Mouse (Mus musculus) midbrain, postnatal 0 days (tissue): Measurements from ENCODE around the gene Fasl. TPM values are rescaled to one million over a fixed set of nuclear protein-coding genes. Genes with fewer than 3 reads are reported as not detected.

Experiments used
- ATAC-seq: fragments of 200-750 bp; cut with Nextera tagmentation; 2 replicates; pipeline ENCODE4 v1.8.0; 2017; ENCODE audit warnings: moderate number of reproducible peaks, mild to moderate bottlenecking, moderate TSS enrichment, moderate library complexity; ENCODE audit not compliant: low FRiP score
- DNase-seq: peaks from one replicate; pipeline ENCODE4 v3.0.0-alpha.2; 2015; ENCODE audit warnings: low spot score
- H3K27ac ChIP-seq: fragments of 300-500 bp; sonication (generic); 2 replicates; pipeline ENCODE4 v1.5.1; 2014; ENCODE audit warnings: low read depth, mild to moderate bottlenecking, low read length, mixed read lengths
- H3K27me3 ChIP-seq: fragments of 300-500 bp; sonication (generic); 2 replicates; pipeline ENCODE4 v1.6.1; 2014; ENCODE audit warnings: low read length, control low read depth, mixed read lengths; ENCODE audit not compliant: insufficient read depth
- H3K36me3 ChIP-seq: fragments of 300-500 bp; sonication (generic); 2 replicates; pipeline ENCODE4 v1.6.1; 2014; ENCODE audit warnings: low read length, control low read depth, mixed read lengths; ENCODE audit not compliant: insufficient read depth
- H3K4me1 ChIP-seq: fragments of 300-500 bp; sonication (generic); 2 replicates; pipeline ENCODE4 v1.6.1; 2014; ENCODE audit warnings: mild to moderate bottlenecking, control low read depth, antibody characterized with exemption, low read length, mixed read lengths; ENCODE audit not compliant: insufficient read depth
- H3K4me2 ChIP-seq: fragments of 300-500 bp; sonication (generic); 2 replicates; pipeline ENCODE4 v1.6.1; 2014; ENCODE audit warnings: low read depth, mild to moderate bottlenecking, low read length, mixed read lengths; ENCODE audit not compliant: poor library complexity, severe bottlenecking
- H3K4me3 ChIP-seq: fragments of 300-500 bp; sonication (generic); 2 replicates; pipeline ENCODE4 v1.5.1; 2014; ENCODE audit warnings: low read depth, mild to moderate bottlenecking, low read length, moderate library complexity
- H3K9ac ChIP-seq: fragments of 300-500 bp; sonication (generic); replicated peaks from 2 replicates; pipeline ENCODE4 v1.6.1; 2014; ENCODE audit warnings: mild to moderate bottlenecking, low read length, moderate library complexity, mixed read lengths; ENCODE audit not compliant: poor library complexity, severe bottlenecking
- H3K9me3 ChIP-seq: fragments of 300-500 bp; sonication (generic); 2 replicates; pipeline ENCODE4 v1.6.1; 2016; ENCODE audit warnings: low read length, control low read depth
- CTCF ChIP-seq: IDR thresholded peaks from 2 replicates; pipeline ENCODE4 v1.5.1; 2016; ENCODE audit warnings: antibody characterized with exemption, mild to moderate bottlenecking
- WGBS: fragments of 180-500 bp; shearing (Covaris S2); extraction: QIAGEN DNeasy Blood & Tissue Kit; methylation state at CpG from one replicate; pipeline ENCODE4 v1.1.7; 2014; 5-methylcytosine and 5-hydroxymethylcytosine counted together
- polyA plus RNA-seq: library from polyadenylated mRNA; unstranded; fragments of >200 nt; fragmentation: Nextera tagmentation; extraction: Ambion mirVana; gene quantifications from 2 replicates; pipeline ENCODE4 v1.2.1, GENCODE M21; 2015
- total RNA-seq: library from RNA; depleted of rRNA; stranded (reverse); fragments of >200 nt; gene quantifications from 2 replicates; pipeline ENCODE4 v1.2.3, GENCODE M21; 2014

Gene Fasl
- total and polyA plus RNA-seq, 2 experiments from 2014 or later = 0.05 to 0.46 TPM

DNA sequence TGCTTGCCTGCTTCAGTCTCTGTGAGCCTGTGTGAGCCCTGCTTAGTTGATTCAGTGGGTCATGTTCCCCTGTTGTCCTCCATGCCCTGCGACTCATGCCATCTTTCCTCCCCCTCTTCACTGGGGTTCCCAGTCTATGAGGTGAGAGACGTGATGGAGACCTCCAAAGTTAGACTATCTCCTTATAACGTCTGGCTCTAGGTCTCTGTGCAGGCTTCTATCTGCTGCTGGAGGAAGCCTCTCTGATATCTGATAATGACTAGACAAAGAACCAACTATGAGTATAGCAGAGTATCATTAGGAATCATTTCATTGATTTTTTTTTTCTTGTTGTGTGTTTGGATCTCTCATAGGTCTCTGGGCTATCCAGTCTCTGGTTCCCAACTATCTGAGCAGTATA is 31.7 kb downstream of the Fasl start:
- no peak overlapping the region for H3K4me3 ChIP-seq
- WGBS = 86% methylated on average over 3 of the region's 3 CpGs
- no peaks in the 10 kb centered on the region for H3K27me3 ChIP-seq
- no peaks in the 10 kb centered on the region for H3K36me3 ChIP-seq
- no peak overlapping the region for H3K4me2 ChIP-seq
- no peaks in the 10 kb centered on the region for H3K4me1 ChIP-seq
- H3K27ac ChIP-seq = no peak overlapping the region
- no peak for DNase-seq
- no peak overlapping the region for H3K9ac ChIP-seq
- no peaks in the 10 kb centered on the region for H3K9me3 ChIP-seq
- no peak for TF ChIP-seq CTCF
- no peak for ATAC-seq

DNA sequence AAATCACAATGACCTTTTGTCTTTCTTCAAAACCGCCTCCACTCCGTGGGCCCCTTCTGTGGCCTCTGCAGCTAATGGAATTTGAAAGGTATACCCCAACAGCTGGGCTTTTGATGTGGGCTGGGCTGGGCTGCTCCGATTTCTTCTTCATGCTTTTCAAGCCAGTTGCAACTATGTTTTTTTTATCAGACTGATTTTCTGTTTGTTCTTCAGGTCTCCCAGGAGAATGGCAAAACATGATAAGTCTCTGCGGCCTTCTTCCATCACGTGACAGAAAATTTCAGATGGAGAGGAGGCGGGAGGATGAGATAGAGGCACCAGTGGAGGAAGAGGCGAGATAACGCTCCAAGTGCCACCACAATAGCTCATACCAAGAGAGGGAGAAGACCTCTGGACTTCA is 37.0 kb downstream of the Fasl start:
- no peak overlapping the region for H3K27ac ChIP-seq
- H3K4me3 ChIP-seq = no peak overlapping the region
- H3K27me3 ChIP-seq = no peaks in the 10 kb centered on the region
- no peak overlapping the region for H3K4me2 ChIP-seq
- WGBS = 62% methylated on average over 8 of the region's 8 CpGs
- no peak for TF ChIP-seq CTCF
- ATAC-seq = no peak
- DNase-seq = no peak
- H3K36me3 ChIP-seq = no peaks in the 10 kb centered on the region
- H3K9me3 ChIP-seq = no peaks in the 10 kb centered on the region
- H3K9ac ChIP-seq = no peak overlapping the region
- no peaks in the 10 kb centered on the region for H3K4me1 ChIP-seq

DNA sequence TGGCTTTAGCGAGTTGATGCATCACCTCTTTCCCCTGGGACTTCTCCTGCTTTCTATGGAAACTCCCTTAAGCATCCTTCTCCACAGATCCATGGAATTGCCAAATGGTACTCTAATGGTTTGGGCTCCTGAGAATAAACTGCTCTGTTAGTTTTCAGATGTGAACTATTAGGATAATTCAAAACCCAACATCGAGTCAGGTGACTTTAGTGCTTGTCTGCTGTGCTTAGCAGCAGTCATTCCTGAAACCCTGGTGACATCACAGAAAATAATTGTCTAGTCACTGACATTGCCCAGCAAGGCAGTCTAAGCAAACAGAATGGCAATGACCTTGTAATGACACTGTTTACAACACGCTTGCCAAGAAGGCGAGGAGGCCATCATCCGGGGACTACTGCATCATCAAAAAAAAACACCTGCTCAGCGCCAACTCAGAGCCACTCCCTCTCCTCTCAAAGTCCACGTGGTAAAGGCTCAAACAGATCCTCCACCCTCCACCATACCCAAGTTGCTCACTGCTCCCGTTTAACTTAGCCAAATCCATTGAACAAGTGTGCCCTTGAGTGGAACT is 37.7 kb downstream of the Fasl start:
- Histone ChIP-seq H3K4me3 (no peak overlapping the region), H3K9me3 (no peaks in the 10 kb centered on the region), H3K4me2 (no peak overlapping the region), H3K4me1 (no peaks in the 10 kb centered on the region), H3K36me3 (no peaks in the 10 kb centered on the region), H3K9ac (no peak overlapping the region), H3K27ac (no peak overlapping the region), H3K27me3 (no peaks in the 10 kb centered on the region)
- TF ChIP-seq CTCF = no peak
- ATAC-seq (no peak), DNase-seq (no peak)
- 80% methylated on average over 8 of the region's 8 CpGs for WGBS

- H3K4me2 ChIP-seq = no peak overlapping the region
- H3K9ac ChIP-seq = no peak overlapping the region
- DNase-seq (no peak), ATAC-seq (no peak)
- no peaks in the 10 kb centered on the region for H3K9me3 ChIP-seq
- no peak overlapping the region for H3K27ac ChIP-seq
- H3K36me3 ChIP-seq = no peaks in the 10 kb centered on the region
- no peak overlapping the region for H3K4me3 ChIP-seq
- WGBS = 85% methylated on average over 6 of the region's 6 CpGs
- H3K27me3 ChIP-seq = no peaks in the 10 kb centered on the region
- H3K4me1 ChIP-seq = no peaks in the 10 kb centered on the region
- no peak for TF ChIP-seq CTCF
These were observed 39.6 kb downstream of the Fasl start for GRCm38 (mm10) chr1:161748685-161749084.

GRCm38 (mm10) chr1:161748138-161748537 is 40.2 kb downstream of the Fasl start:
- Histone ChIP-seq H3K9ac (no peak overlapping the region), H3K9me3 (no peaks in the 10 kb centered on the region), H3K27ac (no peak overlapping the region), H3K4me1 (no peaks in the 10 kb centered on the region), H3K36me3 (no peaks in the 10 kb centered on the region), H3K4me3 (no peak overlapping the region), H3K27me3 (no peaks in the 10 kb centered on the region), H3K4me2 (no peak overlapping the region)
- DNase-seq (peak; percentile 8), ATAC-seq (no peak)
- WGBS = 57% methylated on average over 8 of the region's 8 CpGs
- peak; percentile 70 for TF ChIP-seq CTCF

DNA sequence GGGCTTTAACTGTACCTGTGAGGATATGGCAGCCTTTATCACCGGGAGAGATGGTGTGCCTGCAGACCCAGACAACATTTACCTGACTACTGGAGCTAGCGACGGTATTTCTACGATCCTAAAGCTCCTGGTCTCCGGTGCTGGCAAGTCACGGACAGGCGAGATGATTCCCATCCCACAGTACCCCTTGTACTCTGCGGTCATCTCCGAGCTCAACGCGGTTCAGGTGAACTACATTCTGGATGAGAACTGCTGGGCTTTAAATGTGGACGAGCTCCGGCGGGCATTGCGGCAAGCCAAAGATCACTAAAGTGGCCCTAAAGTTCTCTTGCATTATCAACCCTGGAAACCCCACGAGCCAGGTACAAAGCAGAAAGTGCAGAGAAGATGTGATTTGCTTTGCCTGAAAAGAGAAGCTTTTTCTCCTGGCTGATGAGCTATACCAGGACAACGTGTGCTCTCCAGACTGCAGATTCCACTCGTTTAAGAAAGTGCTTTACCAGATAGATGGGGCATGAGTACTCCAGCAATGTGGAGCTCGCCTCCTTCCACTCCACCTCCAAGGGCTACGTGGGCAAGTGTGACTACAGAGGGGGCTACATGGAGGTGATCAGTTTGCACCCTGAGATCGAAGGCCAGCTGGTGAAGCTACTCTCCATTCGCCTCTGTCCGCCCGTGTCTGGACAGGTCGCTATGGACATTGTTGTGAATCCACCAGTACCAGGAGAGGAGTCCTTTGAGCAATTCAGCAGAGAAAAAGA is 41.6 kb downstream of the Fasl start:
- Histone ChIP-seq H3K4me3 (no peak overlapping the region), H3K4me2 (no peak overlapping the region), H3K36me3 (no peaks in the 10 kb centered on the region), H3K4me1 (no peaks in the 10 kb centered on the region), H3K27me3 (no peaks in the 10 kb centered on the region), H3K9ac (no peak overlapping the region), H3K27ac (no peak overlapping the region), H3K9me3 (no peaks in the 10 kb centered on the region)
- WGBS = 88% methylated on average over 25 of the region's 25 CpGs
- no peak for TF ChIP-seq CTCF
- no peak for ATAC-seq
- no peak for DNase-seq
